Mouse (Mus musculus): ENCODE results near the gene Wdr20rt. TPM values are rescaled to one million over a fixed set of nuclear protein-coding genes. Genes with fewer than 3 reads are reported as not detected.

Gene Wdr20rt
- total RNA-seq, 2 experiments from 2014 or later, result not detected

Other genes starting within 250 kb of the Wdr20rt start
- gene Prpf39, start 189.2 kb upstream of the Wdr20rt start, total RNA-seq (2021), result 10 to 100 TPM; 38.0 to 44.1 TPM
- gene Fkbp3, start 151.5 kb upstream of the Wdr20rt start, total RNA-seq (2021), result 100 to 1,000 TPM; 169 to 174 TPM
- 10 to 100 TPM; 10.3 to 10.6 TPM for gene Fancm, start 149.9 kb upstream of the Wdr20rt start, total RNA-seq (2021)
- 1 to 10 TPM; 1.1 to 1.2 TPM for gene Mis18bp1, start 52.9 kb upstream of the Wdr20rt start, total RNA-seq (2021)

All from layer of hippocampus, postnatal 14 days (tissue).